Mouse (Mus musculus): Measurements from ENCODE around the gene Gm3298. TPM values are rescaled to one million over a fixed set of nuclear protein-coding genes. Genes with fewer than 3 reads are reported as not detected.
"Not testable (repeated sequence)": the region's sequence is repeated elsewhere in the genome, so short reads cannot be mapped to it uniquely, and the experiment has no call there.

The Gm3298 gene
- polyA plus RNA-seq (2015; fragmentation: Nextera tagmentation; extraction: Ambion mirVana): not detected in 2 replicates

- not testable (repeated sequence) for DNase-seq (ENCODE audit: low spot score); H3K36me3 ChIP-seq (ENCODE audit: insufficient read depth, low read length); H3K4me2 ChIP-seq (replicated peaks; ENCODE audit: low read depth, low read length); ATAC-seq; H3K9ac ChIP-seq (replicated peaks; ENCODE audit: low read depth); H3K27me3 ChIP-seq (replicated peaks; ENCODE audit: insufficient read depth, low read length); H3K4me3 ChIP-seq (ENCODE audit: low read depth, low read length); H3K9me3 ChIP-seq (ENCODE audit: low read length); H3K27ac ChIP-seq (ENCODE audit: low read length); H3K4me1 ChIP-seq (ENCODE audit: insufficient read depth, low read depth, low read length)
- WGBS: 67% methylated on average over 1 of the region's 2 CpGs
Observed at GRCm38 (mm10) chr14:5015591-5015990, at the start of gene Gm3298. Gm3298 (plus strand) TSS chr14:5015891.

GRCm38 (mm10) chr14:4983635-4984034 is 32.1 kb upstream of the Gm3298 start, which contains the start of gene Gm8297:
Gm8297 (plus strand) TSS chr14:4983935.
- DNase-seq (ENCODE audit: low spot score); H3K27ac ChIP-seq (ENCODE audit: low read length); H3K4me2 ChIP-seq (replicated peaks; ENCODE audit: low read depth, low read length): not testable (repeated sequence)

GRCm38 (mm10) chr14:5050329-5050728 is 34.6 kb downstream of the Gm3298 start, which contains the start of gene 4930555G01Rik:
4930555G01Rik (plus strand) TSS chr14:5050629.
- WGBS: no CpG with 5 or more reads among the region's 3 CpGs
- H3K27me3 ChIP-seq (replicated peaks; ENCODE audit: insufficient read depth, low read length); H3K36me3 ChIP-seq (ENCODE audit: insufficient read depth, low read length); H3K27ac ChIP-seq (ENCODE audit: low read length); H3K4me3 ChIP-seq (ENCODE audit: low read depth, low read length); ATAC-seq; H3K9me3 ChIP-seq (ENCODE audit: low read length); H3K4me2 ChIP-seq (replicated peaks; ENCODE audit: low read depth, low read length); H3K9ac ChIP-seq (replicated peaks; ENCODE audit: low read depth); H3K4me1 ChIP-seq (ENCODE audit: insufficient read depth, low read depth, low read length); DNase-seq (ENCODE audit: low spot score): not testable (repeated sequence)

More at GRCm38 (mm10) chr14:4983635-4984034, 32.1 kb upstream of the Gm3298 start, which contains the start of gene Gm8297:
- H3K9me3 ChIP-seq (ENCODE audit: low read length); H3K9ac ChIP-seq (replicated peaks; ENCODE audit: low read depth); H3K4me1 ChIP-seq (ENCODE audit: insufficient read depth, low read depth, low read length); ATAC-seq; H3K4me3 ChIP-seq (ENCODE audit: low read depth, low read length); H3K27me3 ChIP-seq (replicated peaks; ENCODE audit: insufficient read depth, low read length); H3K36me3 ChIP-seq (ENCODE audit: insufficient read depth, low read length): not testable (repeated sequence)

Other genes starting within 250 kb of the Gm3298 start
- not detected in 2 replicates for gene Gm9602, start 239.6 kb upstream of the Gm3298 start, polyA plus RNA-seq (2015; fragmentation: Nextera tagmentation; extraction: Ambion mirVana)
- gene Gm3269, start 177.8 kb upstream of the Gm3298 start, polyA plus RNA-seq (2015; fragmentation: Nextera tagmentation; extraction: Ambion mirVana): not detected in 2 replicates
- 0.23 TPM in 1 of 2 replicates, not detected in the other for gene Gm3264, start 160.3 kb upstream of the Gm3298 start, polyA plus RNA-seq (2015; fragmentation: Nextera tagmentation; extraction: Ambion mirVana)
- not detected in 2 replicates for gene Gm3278, start 123.5 kb upstream of the Gm3298 start, polyA plus RNA-seq (2015; fragmentation: Nextera tagmentation; extraction: Ambion mirVana)
- not detected in 2 replicates for gene Gm8297, start 32.0 kb upstream of the Gm3298 start, polyA plus RNA-seq (2015; fragmentation: Nextera tagmentation; extraction: Ambion mirVana)
- not detected in 2 replicates for gene 4930555G01Rik, start 34.7 kb downstream of the Gm3298 start, polyA plus RNA-seq (2015; fragmentation: Nextera tagmentation; extraction: Ambion mirVana)
- gene Gm8281, start 55.1 kb downstream of the Gm3298 start, polyA plus RNA-seq (2015; fragmentation: Nextera tagmentation; extraction: Ambion mirVana): 0.37 and 0.46 TPM in 2 replicates
- not detected in 2 replicates for gene Gm8279, start 115.6 kb downstream of the Gm3298 start, polyA plus RNA-seq (2015; fragmentation: Nextera tagmentation; extraction: Ambion mirVana)
- not detected in 2 replicates for gene Gm3317, start 148.6 kb downstream of the Gm3298 start, polyA plus RNA-seq (2015; fragmentation: Nextera tagmentation; extraction: Ambion mirVana)
- not detected in 2 replicates for gene Gm8271, start 169.9 kb downstream of the Gm3298 start, polyA plus RNA-seq (2015; fragmentation: Nextera tagmentation; extraction: Ambion mirVana)
- not detected in 2 replicates for gene Gm3526, start 244.7 kb downstream of the Gm3298 start, polyA plus RNA-seq (2015; fragmentation: Nextera tagmentation; extraction: Ambion mirVana)